Mouse (Mus musculus): Measurements from ENCODE around the gene Cd200r3. TPM values are rescaled to one million over a fixed set of nuclear protein-coding genes. Genes with fewer than 3 reads are reported as not detected.

Gene Cd200r3
- polyA plus RNA-seq, 1 experiment from 2014 or later: not detected

GRCm38 (mm10) chr16:45018868-45019267 lies 75.4 kb downstream of the Cd200r3 start:
- Histone ChIP-seq H3K9ac (replicated peaks; ENCODE audit: low read length) (no peak overlapping the region), H3K4me3 (replicated peaks; ENCODE audit: low read depth, low read length) (no peak overlapping the region), H3K27me3 (ENCODE audit: control insufficient read depth, insufficient read depth, low read length) (no peaks in the 10 kb centered on the region), H3K4me1 (ENCODE audit: control insufficient read depth, insufficient read depth, low read length) (no peaks in the 10 kb centered on the region), H3K9me3 (ENCODE audit: control insufficient read depth, low read length) (no peaks in the 10 kb centered on the region), H3K4me2 (ENCODE audit: low read length) (no peak overlapping the region), H3K36me3 (ENCODE audit: control insufficient read depth, insufficient read depth, low read length) (no peaks in the 10 kb centered on the region), H3K27ac (replicated peaks; ENCODE audit: low read depth, low read length) (no peak overlapping the region)
- WGBS: 96% methylated on average over 2 of the region's 2 CpGs
- DNase-seq (no peak), ATAC-seq (ENCODE audit: low FRiP score, low TSS enrichment) (no peak)

- Histone ChIP-seq H3K4me1 (ENCODE audit: control insufficient read depth, insufficient read depth, low read length) (no peaks in the 10 kb centered on the region), H3K4me2 (ENCODE audit: low read length) (no peak overlapping the region), H3K27me3 (ENCODE audit: control insufficient read depth, insufficient read depth, low read length) (no peaks in the 10 kb centered on the region), H3K36me3 (ENCODE audit: control insufficient read depth, insufficient read depth, low read length) (no peaks in the 10 kb centered on the region), H3K9ac (replicated peaks; ENCODE audit: low read length) (no peak overlapping the region), H3K4me3 (replicated peaks; ENCODE audit: low read depth, low read length) (no peak overlapping the region), H3K27ac (replicated peaks; ENCODE audit: low read depth, low read length) (no peak overlapping the region), H3K9me3 (ENCODE audit: control insufficient read depth, low read length) (no peaks in the 10 kb centered on the region)
- no peak for DNase-seq
- no peak for ATAC-seq (ENCODE audit: low FRiP score, low TSS enrichment)
- WGBS: 75% methylated on average over 1 of the region's 1 CpGs
Measured at GRCm38 (mm10) chr16:45020055-45020454, 76.6 kb downstream of the Cd200r3 start.

GRCm38 (mm10) chr16:45020669-45021309 lies 77.3 kb downstream of the Cd200r3 start:
- DNase-seq (no peak), ATAC-seq (ENCODE audit: low FRiP score, low TSS enrichment) (no peak)
- Histone ChIP-seq H3K9me3 (ENCODE audit: control insufficient read depth, low read length) (no peaks in the 10 kb centered on the region), H3K36me3 (ENCODE audit: control insufficient read depth, insufficient read depth, low read length) (no peaks in the 10 kb centered on the region), H3K4me3 (replicated peaks; ENCODE audit: low read depth, low read length) (no peak overlapping the region), H3K27ac (replicated peaks; ENCODE audit: low read depth, low read length) (no peak overlapping the region), H3K9ac (replicated peaks; ENCODE audit: low read length) (no peak overlapping the region), H3K4me2 (ENCODE audit: low read length) (no peak overlapping the region), H3K27me3 (ENCODE audit: control insufficient read depth, insufficient read depth, low read length) (no peaks in the 10 kb centered on the region), H3K4me1 (ENCODE audit: control insufficient read depth, insufficient read depth, low read length) (no peaks in the 10 kb centered on the region)
- WGBS: 86% methylated on average over 2 of the region's 2 CpGs

- no peak for ATAC-seq (ENCODE audit: low FRiP score, low TSS enrichment)
- Histone ChIP-seq H3K4me3 (replicated peaks; ENCODE audit: low read depth, low read length) (no peak overlapping the region), H3K4me2 (ENCODE audit: low read length) (no peak overlapping the region), H3K27me3 (ENCODE audit: control insufficient read depth, insufficient read depth, low read length) (no peaks in the 10 kb centered on the region), H3K36me3 (ENCODE audit: control insufficient read depth, insufficient read depth, low read length) (no peaks in the 10 kb centered on the region), H3K9me3 (ENCODE audit: control insufficient read depth, low read length) (no peaks in the 10 kb centered on the region), H3K4me1 (ENCODE audit: control insufficient read depth, insufficient read depth, low read length) (no peaks in the 10 kb centered on the region), H3K9ac (replicated peaks; ENCODE audit: low read length) (no peak overlapping the region), H3K27ac (replicated peaks; ENCODE audit: low read depth, low read length) (no peak overlapping the region)
- DNase-seq: no peak
Measured at GRCm38 (mm10) chr16:45021443-45021842, 78.0 kb downstream of the Cd200r3 start.

- Histone ChIP-seq H3K9me3 (ENCODE audit: control insufficient read depth, low read length) (no peaks in the 10 kb centered on the region), H3K9ac (replicated peaks; ENCODE audit: low read length) (no peak overlapping the region), H3K4me2 (ENCODE audit: low read length) (no peak overlapping the region), H3K27ac (replicated peaks; ENCODE audit: low read depth, low read length) (no peak overlapping the region), H3K27me3 (ENCODE audit: control insufficient read depth, insufficient read depth, low read length) (no peaks in the 10 kb centered on the region), H3K4me1 (ENCODE audit: control insufficient read depth, insufficient read depth, low read length) (no peaks in the 10 kb centered on the region), H3K4me3 (replicated peaks; ENCODE audit: low read depth, low read length) (no peak overlapping the region), H3K36me3 (ENCODE audit: control insufficient read depth, insufficient read depth, low read length) (no peaks in the 10 kb centered on the region)
- WGBS: 66% methylated on average over 4 of the region's 4 CpGs
- DNase-seq: no peak
- no peak for ATAC-seq (ENCODE audit: low FRiP score, low TSS enrichment)
Measured at GRCm38 (mm10) chr16:45023904-45024303, 80.4 kb downstream of the Cd200r3 start.

- 87% methylated on average over 6 of the region's 6 CpGs for WGBS
Measured at GRCm38 (mm10) chr16:45025321-45025720, 81.8 kb downstream of the Cd200r3 start.

GRCm38 (mm10) chr16:45029080-45029479 lies 85.6 kb downstream of the Cd200r3 start:
- H3K4me2 ChIP-seq (ENCODE audit: low read length): no peak overlapping the region
- H3K27ac ChIP-seq (replicated peaks; ENCODE audit: low read depth, low read length): no peak overlapping the region
- DNase-seq: no peak
- no peak overlapping the region for H3K9ac ChIP-seq (replicated peaks; ENCODE audit: low read length)
- no peaks in the 10 kb centered on the region for H3K9me3 ChIP-seq (ENCODE audit: control insufficient read depth, low read length)
- no peaks in the 10 kb centered on the region for H3K27me3 ChIP-seq (ENCODE audit: control insufficient read depth, insufficient read depth, low read length)
- H3K4me3 ChIP-seq (replicated peaks; ENCODE audit: low read depth, low read length): no peak overlapping the region
- no peak for ATAC-seq (ENCODE audit: low FRiP score, low TSS enrichment)
- H3K36me3 ChIP-seq (ENCODE audit: control insufficient read depth, insufficient read depth, low read length): no peaks in the 10 kb centered on the region
- H3K4me1 ChIP-seq (ENCODE audit: control insufficient read depth, insufficient read depth, low read length): no peaks in the 10 kb centered on the region
- 93% methylated on average over 5 of the region's 5 CpGs for whole genome bisulfite sequencing

More at GRCm38 (mm10) chr16:45025321-45025720, 81.8 kb downstream of the Cd200r3 start:
- Histone ChIP-seq H3K27ac (replicated peaks; ENCODE audit: low read depth, low read length) (no peak overlapping the region), H3K36me3 (ENCODE audit: control insufficient read depth, insufficient read depth, low read length) (no peaks in the 10 kb centered on the region), H3K4me1 (ENCODE audit: control insufficient read depth, insufficient read depth, low read length) (no peaks in the 10 kb centered on the region), H3K9me3 (ENCODE audit: control insufficient read depth, low read length) (no peaks in the 10 kb centered on the region), H3K4me2 (ENCODE audit: low read length) (no peak overlapping the region), H3K9ac (replicated peaks; ENCODE audit: low read length) (no peak overlapping the region), H3K4me3 (replicated peaks; ENCODE audit: low read depth, low read length) (no peak overlapping the region), H3K27me3 (ENCODE audit: control insufficient read depth, insufficient read depth, low read length) (no peaks in the 10 kb centered on the region)
- DNase-seq: no peak
- ATAC-seq (ENCODE audit: low FRiP score, low TSS enrichment): no peak

- Histone ChIP-seq H3K9me3 (ENCODE audit: control insufficient read depth, low read length) (no peaks in the 10 kb centered on the region), H3K9ac (replicated peaks; ENCODE audit: low read length) (no peak overlapping the region), H3K4me1 (ENCODE audit: control insufficient read depth, insufficient read depth, low read length) (no peaks in the 10 kb centered on the region), H3K36me3 (ENCODE audit: control insufficient read depth, insufficient read depth, low read length) (no peaks in the 10 kb centered on the region), H3K4me2 (ENCODE audit: low read length) (no peak overlapping the region), H3K27ac (replicated peaks; ENCODE audit: low read depth, low read length) (no peak overlapping the region), H3K4me3 (replicated peaks; ENCODE audit: low read depth, low read length) (no peak overlapping the region), H3K27me3 (ENCODE audit: control insufficient read depth, insufficient read depth, low read length) (no peaks in the 10 kb centered on the region)
- no peak for ATAC-seq (ENCODE audit: low FRiP score, low TSS enrichment)
- DNase-seq: no peak
- 98% methylated on average over 1 of the region's 1 CpGs for WGBS
Measured at GRCm38 (mm10) chr16:45029493-45029892, 86.0 kb downstream of the Cd200r3 start.

GRCm38 (mm10) chr16:45030127-45030526 lies 86.6 kb downstream of the Cd200r3 start:
- Histone ChIP-seq H3K4me2 (ENCODE audit: low read length) (no peak overlapping the region), H3K4me3 (replicated peaks; ENCODE audit: low read depth, low read length) (no peak overlapping the region), H3K36me3 (ENCODE audit: control insufficient read depth, insufficient read depth, low read length) (no peaks in the 10 kb centered on the region), H3K27ac (replicated peaks; ENCODE audit: low read depth, low read length) (no peak overlapping the region), H3K9me3 (ENCODE audit: control insufficient read depth, low read length) (no peaks in the 10 kb centered on the region), H3K4me1 (ENCODE audit: control insufficient read depth, insufficient read depth, low read length) (no peaks in the 10 kb centered on the region), H3K9ac (replicated peaks; ENCODE audit: low read length) (no peak overlapping the region), H3K27me3 (ENCODE audit: control insufficient read depth, insufficient read depth, low read length) (no peaks in the 10 kb centered on the region)
- no peak for ATAC-seq (ENCODE audit: low FRiP score, low TSS enrichment)
- no peak for DNase-seq
- WGBS: 88% methylated on average over 4 of the region's 4 CpGs
